Mouse (Mus musculus) liver, embryonic 14 days (tissue): ENCODE data around the gene Vezf1. TPM values are rescaled to one million over a fixed set of nuclear protein-coding genes. Genes with fewer than 3 reads are reported as not detected.

Experiments
- polyA plus RNA-seq: library from polyadenylated mRNA; depleted of rRNA; stranded (reverse); fragments of >200 nt; gene quantifications from 2 replicates; pipeline ENCODE4 v1.2.3, GENCODE M21; 2012; rRNA removed

Vezf1 gene
- polyA plus RNA-seq: 5.7 and 6.4 TPM in 2 replicates

DNA sequence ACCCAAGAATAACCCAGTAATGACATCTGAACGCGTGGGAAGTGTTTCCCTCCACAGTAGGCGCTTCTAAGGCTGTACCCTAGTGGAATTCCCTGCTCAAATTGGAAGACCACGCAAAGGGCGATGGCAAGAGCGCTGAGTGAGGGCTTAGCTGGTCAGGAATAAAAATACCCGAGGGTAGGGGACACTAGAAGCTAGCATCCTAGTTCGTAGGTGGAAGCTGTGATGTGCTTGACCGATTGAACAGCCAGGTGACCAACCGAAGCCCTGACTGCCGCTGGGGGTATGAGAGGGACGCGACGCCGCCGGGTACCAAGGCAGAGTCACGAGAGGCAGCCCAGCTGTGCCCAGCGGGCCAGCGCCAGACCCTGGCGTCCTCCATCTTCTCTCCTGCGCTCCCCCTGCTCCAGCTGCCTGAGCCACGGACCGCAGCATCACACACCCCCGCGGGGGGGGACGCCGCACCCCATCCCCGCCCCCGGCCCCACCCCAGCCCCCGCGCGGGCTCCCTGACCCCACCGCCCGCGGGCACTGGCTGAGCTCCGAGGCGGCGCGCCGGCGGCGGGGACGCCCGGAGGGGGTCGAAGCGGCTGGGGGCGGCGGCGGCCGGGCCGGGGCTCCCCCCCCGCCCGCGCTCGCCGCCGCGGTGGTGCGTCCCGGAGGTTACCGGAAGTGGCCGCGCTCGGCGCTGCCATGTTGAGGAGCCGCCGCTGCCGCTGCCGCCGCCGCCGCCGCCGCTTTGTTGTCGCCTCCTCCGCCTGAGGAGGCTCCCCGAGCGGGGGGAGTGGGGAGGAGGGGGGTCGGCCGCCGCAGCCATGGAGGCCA is at the start of gene Vezf1:
Vezf1 (plus strand) TSS at position 694 of the 825 bp plus-strand sequence.

DNA sequence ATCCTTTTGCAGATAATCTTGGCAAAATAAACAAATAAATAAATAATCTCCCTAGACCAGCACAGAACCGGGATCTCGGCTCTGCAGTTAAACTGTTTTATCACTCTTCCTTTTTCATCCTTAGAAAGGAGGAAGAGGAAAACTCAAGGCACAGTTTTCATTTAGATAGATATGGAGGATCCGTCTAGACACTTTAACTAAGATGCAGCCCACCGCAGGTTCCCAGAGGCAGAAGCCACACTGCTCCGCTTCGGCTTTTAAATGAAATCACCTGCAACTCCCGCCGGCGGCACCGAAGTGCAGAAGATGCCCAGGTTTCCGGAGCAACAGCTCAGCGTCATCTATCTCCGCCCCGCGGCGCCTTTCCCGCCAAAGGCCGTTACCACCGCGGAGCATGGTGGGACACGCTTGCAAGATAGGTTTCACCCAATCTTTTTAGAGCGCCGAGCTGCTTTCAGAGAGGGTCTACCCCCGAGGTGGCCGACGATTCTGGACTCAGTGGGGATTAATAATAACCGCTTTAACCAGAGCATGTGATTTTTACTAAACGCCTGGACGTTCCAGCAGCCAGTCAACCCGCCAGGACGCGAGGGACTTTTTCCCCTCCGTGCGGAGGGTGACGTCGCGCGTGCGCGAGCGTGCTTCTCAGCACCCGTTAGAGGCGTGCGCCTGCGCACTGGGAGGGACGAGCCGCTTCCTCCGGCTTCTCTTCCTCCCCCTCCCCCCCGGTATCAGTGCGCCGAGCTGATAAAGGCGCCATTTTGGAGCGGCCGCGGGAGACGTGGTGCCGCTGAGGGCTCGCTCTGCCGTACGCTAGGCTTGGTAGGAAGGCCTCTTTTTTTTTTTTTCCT is 20.9 kb upstream of the Vezf1 start, which contains the start of gene Srsf1:
Srsf1 (plus strand) TSS at position 430 of the 851 bp plus-strand sequence.

DNA sequence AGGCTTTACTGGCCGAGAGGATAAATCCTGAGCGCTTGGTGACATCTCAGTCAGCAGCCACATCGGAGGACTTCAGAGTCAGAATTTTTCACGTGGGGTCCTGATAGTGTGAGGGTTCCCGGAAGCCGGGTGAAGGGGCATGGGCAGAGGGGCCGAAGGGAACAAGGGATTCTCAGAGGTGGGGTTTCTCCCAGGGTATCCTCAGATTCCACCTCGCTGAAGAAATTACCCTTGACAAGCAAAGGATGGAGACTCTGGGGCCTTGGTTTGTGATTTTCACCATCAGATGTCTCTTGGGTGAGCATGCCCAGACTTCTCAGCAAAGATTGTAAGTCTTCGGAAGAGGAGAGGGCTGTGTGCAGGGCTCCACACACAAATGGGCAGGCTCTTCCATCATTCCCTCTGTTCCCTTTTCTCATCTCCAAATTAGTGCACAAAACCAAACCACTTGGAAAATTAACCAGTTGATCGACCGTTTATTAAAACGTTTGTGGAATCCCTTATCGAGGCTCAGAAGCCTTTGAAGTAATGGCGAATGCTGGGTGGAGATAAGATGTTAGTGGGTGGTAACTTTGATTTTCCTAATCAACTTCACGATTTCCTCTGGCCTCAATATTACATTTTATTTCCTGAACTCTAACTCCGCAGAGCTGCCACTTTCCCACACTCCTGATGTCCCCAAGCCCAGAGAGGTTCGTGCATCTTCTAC is 30.1 kb downstream of the Vezf1 start, which contains the start of gene Cuedc1:
Cuedc1 (plus strand) TSS at position 38 of the 709 bp plus-strand sequence.

Other genes with a start within 250 kb of the Vezf1 start
- gene Lpo, start 240.0 kb upstream of the Vezf1 start, polyA plus RNA-seq: not detected in 2 replicates
- gene Mks1, start 215.1 kb upstream of the Vezf1 start, polyA plus RNA-seq: 2.0 and 2.1 TPM in 2 replicates
- 3.3 and 4.3 TPM in 2 replicates for gene Epx, start 192.7 kb upstream of the Vezf1 start, polyA plus RNA-seq
- gene Olfr462, start 176.0 kb upstream of the Vezf1 start, polyA plus RNA-seq: not detected in 2 replicates
- not detected in 2 replicates for gene Olfr463, start 170.9 kb upstream of the Vezf1 start, polyA plus RNA-seq
- not detected in 2 replicates for gene Olfr464, start 147.3 kb upstream of the Vezf1 start, polyA plus RNA-seq
- 22.7 and 22.9 TPM in 2 replicates for gene Dynll2, start 80.7 kb upstream of the Vezf1 start, polyA plus RNA-seq
- 164 and 194 TPM in 2 replicates for gene Srsf1, start 20.9 kb upstream of the Vezf1 start, polyA plus RNA-seq
- 0.77 and 1.3 TPM in 2 replicates for gene Cuedc1, start 29.8 kb downstream of the Vezf1 start, polyA plus RNA-seq
- gene Mrps23, start 136.1 kb downstream of the Vezf1 start, polyA plus RNA-seq: 32.8 and 33.3 TPM in 2 replicates
- not detected in 2 replicates for gene Ccdc182, start 225.8 kb downstream of the Vezf1 start, polyA plus RNA-seq